ENCODE assay signal across 20 mouse cellular contexts in genomic region chr14:58003852-58004251, GRCm38 (mm10).
"Had no signal": no experiment of that assay in that cellular context is flagged by ENCODE, and none has a peak within 500 bp of the region (broad histone marks: within the 10 kb centered on the region; RNA-seq: fewer than 3 reads in every experiment).

No protein-coding gene starts in this region.

- H3K36me3 ChIP-seq: liver, embryonic 15.5 days; lung, embryonic 15.5 days; midbrain, embryonic 13.5 days; midbrain, embryonic 15.5 days; neural tube, embryonic 12.5 days; stomach, embryonic 15.5 days had no signal

- H3K4me3 ChIP-seq: liver, embryonic 15.5 days; lung, embryonic 15.5 days; megakaryocyte, embryonic 14.5 days; midbrain, embryonic 13.5 days; midbrain, embryonic 15.5 days; neural tube, embryonic 12.5 days; stomach, embryonic 15.5 days had no signal

- H3K27ac ChIP-seq: liver, embryonic 15.5 days; lung, embryonic 15.5 days; macrophage; midbrain, embryonic 13.5 days; midbrain, embryonic 15.5 days; neural tube, embryonic 12.5 days; stomach, embryonic 15.5 days; stomach, postnatal 0 days had no signal

- DNase-seq: liver, postnatal 0 days; lung, adult 2 months; lung, postnatal 14 days; lung, postnatal 36 days; retina, postnatal 1 day; right cerebral cortex, adult 18-20 months; right cerebral cortex, postnatal 25 days; right cerebral cortex, postnatal 4 days; thymus, adult 2 months; thymus, postnatal 25 days; thymus, postnatal 4 days had no signal

- H3K27me3 ChIP-seq: liver, embryonic 15.5 days; lung, embryonic 15.5 days; midbrain, embryonic 13.5 days; midbrain, embryonic 15.5 days; neural tube, embryonic 12.5 days; stomach, embryonic 15.5 days had no signal

- H3K4me1 ChIP-seq: midbrain, embryonic 13.5 days had no signal
